Comparison of ENCODE assay signal across 23 mouse cellular contexts in genomic region chr14:9547952-9548351, GRCm38 (mm10).
DNase-seq lines count a peak whose midpoint lies in the region; ATAC-seq and TF ChIP-seq lines count a peak whose summit lies in the region.
"Had no signal": no experiment of that assay in that cellular context is flagged by ENCODE, and none has a peak within 500 bp of the region (broad histone marks: within the 10 kb centered on the region; RNA-seq: fewer than 3 reads in every experiment).

No protein-coding gene starts in this region.

- TF ChIP-seq CTCF in olfactory bulb, adult 2 months (IDR thresholded peaks at IDR 0.05; ENCODE audit: insufficient read depth, low read depth, low read length), result no peak

- H3K36me3 ChIP-seq in limb, embryonic 10.5 days, result no peaks in the 10 kb centered on the region
- no peaks in the 10 kb centered on the region for H3K36me3 ChIP-seq in midbrain, embryonic 13.5 days
- H3K36me3 ChIP-seq: embryonic facial prominence, embryonic 15.5 days; heart, embryonic 13.5 days; hindbrain, embryonic 12.5 days had no signal

- no peaks in the 10 kb centered on the region for H3K4me1 ChIP-seq in olfactory bulb, adult 2 months (ENCODE audit: control insufficient read depth, insufficient read depth, low read length)
- no peaks in the 10 kb centered on the region; the same call in 1 of the 2 replicates for H3K4me1 ChIP-seq in limb, embryonic 10.5 days
- H3K4me1 ChIP-seq in midbrain, embryonic 13.5 days (replicated peaks), result no peaks in the 10 kb centered on the region
- H3K4me1 ChIP-seq: embryonic facial prominence, embryonic 15.5 days; heart, embryonic 13.5 days; hindbrain, embryonic 12.5 days had no signal

- no peaks in the 10 kb centered on the region for H3K9me3 ChIP-seq in limb, embryonic 10.5 days (replicated peaks)
- H3K9me3 ChIP-seq in midbrain, embryonic 13.5 days, result no peaks in the 10 kb centered on the region
- H3K9me3 ChIP-seq: embryonic facial prominence, embryonic 15.5 days; heart, embryonic 13.5 days; hindbrain, embryonic 12.5 days had no signal

- 10% methylated on average over 1 of the region's 1 CpGs for WGBS in olfactory bulb, adult 2 months
- 68% methylated on average over 1 of the region's 1 CpGs for WGBS in limb, embryonic 10.5 days
- WGBS in midbrain, embryonic 13.5 days, result 19% methylated on average over 1 of the region's 1 CpGs

- H3K9ac ChIP-seq in midbrain, embryonic 13.5 days (replicated peaks), result no peak overlapping the region
- H3K9ac ChIP-seq: embryonic facial prominence, embryonic 15.5 days; heart, embryonic 13.5 days; hindbrain, embryonic 12.5 days had no signal

- TF ChIP-seq POLR2A in olfactory bulb, adult 2 months (IDR thresholded peaks at IDR 0.05; ENCODE audit: insufficient read depth, low read depth, low read length), result no peak

- no peak overlapping the region for H3K4me3 ChIP-seq in olfactory bulb, adult 2 months (ENCODE audit: insufficient read depth, low read depth, low read length)
- no peak overlapping the region for H3K4me3 ChIP-seq in limb, embryonic 10.5 days
- no peak overlapping the region for H3K4me3 ChIP-seq in midbrain, embryonic 13.5 days (replicated peaks)
- H3K4me3 ChIP-seq: embryonic facial prominence, embryonic 15.5 days; gastrocnemius, adult 2 months; heart, embryonic 13.5 days; hindbrain, embryonic 12.5 days had no signal

- no peaks in the 10 kb centered on the region for H3K27me3 ChIP-seq in limb, embryonic 10.5 days (ENCODE audit: low read depth, poor library complexity, severe bottlenecking)
- no peaks in the 10 kb centered on the region for H3K27me3 ChIP-seq in midbrain, embryonic 13.5 days
- H3K27me3 ChIP-seq: CH12.LX; embryonic facial prominence, embryonic 15.5 days; heart, embryonic 13.5 days; hindbrain, embryonic 12.5 days had no signal

- H3K4me2 ChIP-seq in midbrain, embryonic 13.5 days (replicated peaks), result no peak overlapping the region
- H3K4me2 ChIP-seq: embryonic facial prominence, embryonic 15.5 days; heart, embryonic 13.5 days; hindbrain, embryonic 12.5 days had no signal

- peak; percentile 17 for DNase-seq in left cerebral cortex, adult 11 months (ENCODE audit: low spot score)
- DNase-seq in left cerebral cortex, postnatal 10 days (ENCODE audit: extremely low spot score in 1 of 2, low spot score in 2 of 2), result no peak
- peak; percentile 5 for DNase-seq in 416B (ENCODE audit: low read depth)
- DNase-seq in brain, adult 2 months (ENCODE audit: low read depth, low spot score), result peak; percentile 88
- no peak for DNase-seq in limb, embryonic 10.5 days (ENCODE audit: low spot score)
- DNase-seq: adrenal gland, postnatal 10 days; cerebellum, adult 2 months; cerebellum, postnatal 10 days; embryo, embryonic 11 days; gastrocnemius, adult 2 months; gastrocnemius, postnatal 25 days; heart, postnatal 4 days had no signal

- H3K27ac ChIP-seq in olfactory bulb, adult 2 months (ENCODE audit: insufficient read depth, low read depth, low read length), result peak overlapping the region; percentile 10; the same call in 1 of the 2 replicates
- no peak overlapping the region for H3K27ac ChIP-seq in limb, embryonic 10.5 days
- no peak overlapping the region for H3K27ac ChIP-seq in midbrain, embryonic 13.5 days
- H3K27ac ChIP-seq: embryonic facial prominence, embryonic 15.5 days; gastrocnemius, adult 2 months; heart, embryonic 13.5 days; hindbrain, embryonic 12.5 days had no signal

- no peak for ATAC-seq in midbrain, embryonic 13.5 days
- no peak for ATAC-seq in megakaryocyte progenitor cell, adult 5-6 weeks (replicated peaks; ENCODE audit: poor library complexity)
- ATAC-seq: forebrain, embryonic 16.5 days; hindbrain, embryonic 16.5 days; inflammation-experienced regulatory T-cells, adult 6 months; intestine, postnatal 0 days had no signal

- intact Hi-C loops in left cerebral cortex, postnatal 10 days (cut with DNase I), result no loop called here

Comparison
In these comparisons a context has a peak if more than half of its experiments do, and no peak if none do; other contexts are left out.
1. DNase-seq: peak in left cerebral cortex, adult 11 months (single experiment), 416B (single experiment) and brain, adult 2 months (single experiment); none in left cerebral cortex, postnatal 10 days (0 of 2) and limb, embryonic 10.5 days (single experiment).